Mouse (Mus musculus): ENCODE results near the gene Cdk2ap2.

- TF ChIP-seq POLR2A (IDR thresholded peaks at IDR 0.05; ENCODE audit: extremely low read depth, insufficient read depth, low read length) (no peak), CTCF (IDR thresholded peaks at IDR 0.05; ENCODE audit: low read depth, low read length) (no peak)
Measured at GRCm38 (mm10) chr19:4095802-4096201, 1.2 kb upstream of the Cdk2ap2 start.
